Mouse (Mus musculus) common myeloid progenitor, adult 5-6 weeks (primary cell): ENCODE data around the gene Mttp. TPM values are rescaled to one million over a fixed set of nuclear protein-coding genes. Genes with fewer than 3 reads are reported as not detected.

ENCODE experiments used
- ATAC-seq: replicated peaks from 2 replicates; pipeline ENCODE4 v1.8.0; 2016; ENCODE audit warnings: low read depth, mild to moderate bottlenecking, moderate TSS enrichment, inconsistent platforms; ENCODE audit not compliant: poor library complexity, severe bottlenecking
- total RNA-seq: library from RNA; stranded (forward); fragments of 200-1000, 187-1606 nt; gene quantifications from 2 replicates; pipeline ENCODE4 v1.2.3, GENCODE M21; 2017

Mttp gene
- total RNA-seq, 1 experiment from 2014 or later, result 1.2 TPM

DNA sequence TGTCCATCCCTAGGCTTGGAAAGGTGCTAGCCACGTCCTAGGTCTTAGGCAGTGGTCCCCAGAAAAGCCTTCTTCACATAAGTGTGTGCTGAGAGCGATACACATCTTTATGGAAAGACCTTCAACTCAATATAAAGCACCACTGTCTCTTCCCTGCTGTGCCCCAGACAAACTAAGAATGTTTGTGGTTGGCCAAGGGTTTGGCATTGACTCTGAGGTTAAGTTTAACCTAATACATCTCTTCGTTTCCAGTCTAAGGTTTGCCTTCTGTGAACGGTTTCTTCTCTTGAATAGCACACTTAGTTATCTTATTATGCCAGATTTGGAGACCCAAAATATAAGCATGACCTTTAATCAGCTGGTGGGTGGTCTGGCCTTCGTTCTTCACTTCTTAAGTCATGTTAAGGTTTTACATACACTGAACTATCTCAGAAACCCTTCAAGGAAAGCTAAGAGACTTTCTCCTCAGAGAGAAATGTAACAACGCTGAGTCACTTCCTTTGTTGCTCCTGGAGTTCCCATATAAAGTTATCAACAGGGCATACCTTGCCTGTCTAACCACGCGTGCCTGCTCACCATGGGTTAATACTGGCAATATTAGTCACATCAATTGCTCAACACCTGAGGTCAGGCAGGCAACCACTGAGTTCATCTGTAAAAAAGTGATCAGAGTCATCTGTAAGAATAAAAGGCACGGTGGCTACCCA is 83.4 kb downstream of the Mttp start:
- ATAC-seq, result 0 out of 2 replicates have a peak, but pooled peaks have one; percentile 19

GRCm38 (mm10) chr3:138060429-138060828 is 84.3 kb downstream of the Mttp start:
- peak; percentile 78 for ATAC-seq

- ATAC-seq, result no peak
Measured at GRCm38 (mm10) chr3:138058226-138058625, 86.5 kb downstream of the Mttp start.

DNA sequence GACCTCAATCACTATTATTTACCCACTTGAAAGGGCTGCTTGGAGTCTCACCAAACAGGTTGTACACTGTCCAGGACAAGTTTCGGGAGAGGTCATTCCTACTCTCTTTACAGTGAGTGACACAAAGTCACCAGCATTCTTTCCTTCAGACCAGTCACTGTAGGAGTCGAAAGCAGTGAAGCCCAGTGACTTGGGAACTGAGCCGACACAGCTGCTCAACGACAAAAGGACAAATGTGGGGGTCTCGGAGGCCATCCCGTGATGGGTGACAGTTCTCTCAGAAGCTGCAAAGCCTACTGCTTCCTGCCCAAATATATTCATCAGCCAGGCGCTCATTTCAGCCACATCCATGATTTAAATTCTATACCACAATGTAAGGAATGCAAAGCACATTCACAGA is 87.8 kb downstream of the Mttp start:
- no peak for ATAC-seq

DNA sequence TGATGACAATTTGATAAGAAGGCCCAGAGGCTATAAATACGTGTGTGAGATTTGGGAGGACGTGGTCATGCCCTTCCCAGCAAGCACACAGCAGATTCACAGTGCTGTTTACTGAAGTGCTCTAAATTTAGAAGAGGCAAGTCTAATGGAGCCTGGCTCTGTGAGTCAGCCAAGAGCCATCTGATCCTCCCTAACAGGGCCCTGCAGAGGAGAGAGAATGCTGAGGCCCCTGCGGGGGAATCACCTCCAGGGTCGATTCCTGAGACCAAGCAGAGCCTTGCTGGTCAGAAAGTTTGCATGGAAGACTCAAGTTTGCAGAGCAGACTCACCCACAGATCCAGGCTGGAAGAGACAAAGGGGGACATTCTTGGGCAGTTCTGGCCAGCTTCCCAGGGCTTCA is 90.8 kb downstream of the Mttp start:
- no peak for ATAC-seq

- ATAC-seq, result no peak
Measured at GRCm38 (mm10) chr3:138051431-138051830, 93.3 kb downstream of the Mttp start.

DNA sequence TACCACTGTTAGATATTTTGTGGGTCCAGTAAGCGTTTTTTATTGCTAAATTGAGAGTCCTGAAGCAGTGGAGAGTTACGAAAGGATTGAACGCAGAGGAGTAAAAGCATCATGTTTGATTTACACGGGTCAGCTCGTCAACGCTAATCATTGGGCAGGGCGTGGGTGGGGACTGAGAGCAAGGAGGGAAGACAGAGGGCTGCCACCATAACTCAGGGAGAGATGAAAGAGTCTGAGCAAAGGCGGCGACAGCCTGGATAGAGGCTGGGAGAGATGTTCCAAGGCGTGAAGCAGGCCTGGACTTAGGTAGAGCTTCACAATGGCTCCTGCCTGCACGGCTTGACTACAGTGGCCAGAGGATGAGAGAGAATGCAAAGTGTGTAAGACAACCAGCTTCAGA is 94.0 kb downstream of the Mttp start:
- ATAC-seq, result no peak

DNA sequence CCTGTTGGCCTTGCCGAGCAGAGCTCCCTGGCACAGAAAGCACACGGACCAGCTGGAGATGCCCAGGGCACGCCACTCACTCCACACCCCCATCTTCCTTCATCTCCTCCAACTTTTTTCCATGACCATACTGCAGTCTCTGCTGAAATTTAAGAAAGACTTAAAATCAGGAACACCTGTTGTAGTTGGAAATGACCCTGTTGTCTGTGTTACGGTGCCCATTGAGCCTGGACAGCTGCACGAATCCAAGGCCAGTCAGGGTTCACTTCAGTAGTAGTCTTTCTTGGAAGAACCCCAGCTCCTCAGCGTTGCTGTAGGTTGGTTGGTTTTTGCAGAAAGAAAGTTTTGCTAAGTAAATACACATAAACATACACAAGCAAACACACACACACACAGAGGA is 95.2 kb downstream of the Mttp start:
- ATAC-seq, result no peak

DNA sequence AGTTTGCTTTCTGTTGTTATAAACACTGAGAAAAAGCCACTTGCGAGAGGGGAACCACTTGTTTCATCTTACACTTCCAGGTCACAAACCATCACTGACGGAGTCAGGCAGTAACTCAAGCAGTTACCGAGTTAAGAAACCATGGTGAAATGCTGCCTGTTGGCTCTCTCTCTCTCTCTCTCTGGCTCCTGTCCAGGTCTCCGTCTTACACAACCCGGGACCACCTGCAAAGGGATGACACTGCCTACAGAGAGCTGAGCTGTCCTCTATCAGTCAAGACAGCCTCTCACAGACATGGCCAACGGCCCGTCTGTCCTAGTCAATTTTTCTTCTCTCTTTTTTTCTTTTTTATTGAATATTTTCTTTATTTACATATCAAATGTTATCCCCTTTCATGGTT is 101.5 kb downstream of the Mttp start:
- no peak for ATAC-seq

- no peak for ATAC-seq
Measured at GRCm38 (mm10) chr3:138041591-138042301, 103.0 kb downstream of the Mttp start.

DNA sequence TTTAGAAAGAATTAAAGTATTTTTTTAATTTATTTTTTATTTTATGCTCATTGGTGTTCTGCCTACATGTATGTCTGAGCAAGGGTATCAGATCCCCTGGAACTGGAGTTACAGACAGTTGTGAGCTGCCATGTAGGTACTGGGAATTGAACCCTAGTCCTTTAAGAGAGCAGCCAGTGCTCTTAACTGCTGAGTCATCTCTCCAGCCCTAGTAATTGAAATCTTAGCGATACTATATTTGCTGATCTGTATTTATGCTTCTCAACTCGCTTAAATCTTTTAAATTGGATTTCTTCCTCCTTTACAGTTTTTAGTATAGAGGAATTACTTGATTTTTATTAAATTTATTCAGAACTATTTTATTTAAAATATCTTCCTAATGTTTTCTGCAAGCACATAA is 103.8 kb downstream of the Mttp start:
- ATAC-seq, result no peak

Other genes with a start within 250 kb of the Mttp start
- gene Lamtor3, start 226.5 kb downstream of the Mttp start, total RNA-seq, result 56.7 and 70.8 TPM in 2 replicates
- 387 and 417 TPM in 2 replicates for gene Dapp1, start 163.4 kb downstream of the Mttp start, total RNA-seq
- gene 1110002E22Rik, start 79.9 kb downstream of the Mttp start, total RNA-seq, result not detected in 2 replicates
- not detected in 2 replicates for gene Gm5105, start 77.6 kb downstream of the Mttp start, total RNA-seq
- gene Trmt10a, start 1.5 kb downstream of the Mttp start, total RNA-seq, result 9.6 and 28.1 TPM in 2 replicates
- not detected in 2 replicates for gene 4930579F01Rik, start 48.9 kb upstream of the Mttp start, total RNA-seq
- gene Adh7, start 72.8 kb upstream of the Mttp start, total RNA-seq, result not detected in 2 replicates
- not detected in 2 replicates for gene Adh1, start 116.0 kb upstream of the Mttp start, total RNA-seq
- gene Adh6a, start 168.3 kb upstream of the Mttp start, total RNA-seq, result not detected in 2 replicates
- not detected in 2 replicates for gene Adh6b, start 196.8 kb upstream of the Mttp start, total RNA-seq